Mouse (Mus musculus) liver, embryonic 14.5 days (tissue): ENCODE measurements around the gene Xkr7. TPM values are rescaled to one million over a fixed set of nuclear protein-coding genes. Genes with fewer than 3 reads are reported as not detected.

Experiments
- ATAC-seq: fragments of 200-750 bp; cut with Nextera tagmentation; 2 replicates; pipeline ENCODE4 v1.8.0; 2017; ENCODE audit warnings: moderate number of reproducible peaks, mild to moderate bottlenecking, moderate library complexity; ENCODE audit not compliant: insufficient read depth
- DNase-seq, 3 experiments: peaks; one replicate each; pipeline ENCODE4 v3.0.0-alpha.2; 2012 to 2013; ENCODE audit warnings: low read depth in 3 of 3, low spot score in 3 of 3
- H3K27ac ChIP-seq: fragments of 300-500 bp; sonication (generic); 2 replicates; pipeline ENCODE4 v1.5.1; 2014; ENCODE audit warnings: moderate library complexity, mild to moderate bottlenecking, control low read depth, inconsistent platforms
- H3K27me3 ChIP-seq: fragments of 300-500 bp; sonication (generic); 2 replicates; pipeline ENCODE4 v1.6.1; 2014; ENCODE audit warnings: mild to moderate bottlenecking, low read length, moderate library complexity; ENCODE audit not compliant: control insufficient read depth, insufficient read depth
- H3K36me3 ChIP-seq: fragments of 300-500 bp; sonication (generic); replicated peaks from 2 replicates; pipeline ENCODE4 v1.6.1; 2014; ENCODE audit warnings: low read depth; ENCODE audit not compliant: control insufficient read depth, insufficient read depth
- H3K4me1 ChIP-seq, 2 experiments: fragments of 200-500 bp in 1 of 2; fragments of 300-500 bp in 1 of 2; sonication (generic) in 1 of 2; replicated peaks; 2 replicates each; pipeline ENCODE4 v1.6.1; 2012 to 2014; ENCODE audit warnings: antibody characterized with exemption in 1 of 2, inconsistent platforms in 1 of 2, low read length in 1 of 2; ENCODE audit not compliant: control insufficient read depth in 2 of 2, insufficient read depth in 2 of 2
- H3K4me2 ChIP-seq: fragments of 300-500 bp; sonication (generic); 2 replicates; pipeline ENCODE4 v1.6.1; 2014; ENCODE audit warnings: low read depth, mild to moderate bottlenecking, control low read depth, moderate library complexity
- H3K4me3 ChIP-seq, 2 experiments: fragments of 200-500 bp in 1 of 2; fragments of 300-500 bp in 1 of 2; sonication (generic) in 1 of 2; 2 replicates each; pipeline ENCODE4 v1.5.1; 2012 to 2014; ENCODE audit warnings: low read depth in 2 of 2, low read length in 2 of 2, mild to moderate bottlenecking in 2 of 2, control low read depth in 1 of 2, inconsistent platforms in 1 of 2, moderate library complexity in 1 of 2; ENCODE audit not compliant: insufficient read depth in 1 of 2
- H3K9ac ChIP-seq: fragments of 300-500 bp; sonication (generic); replicated peaks from 2 replicates; pipeline ENCODE4 v1.6.1; 2014; ENCODE audit warnings: mild to moderate bottlenecking, control low read depth, moderate library complexity
- H3K9me3 ChIP-seq: fragments of 300-500 bp; sonication (generic); 2 replicates; pipeline ENCODE4 v1.6.1; 2016; ENCODE audit warnings: low read length, mixed read lengths; ENCODE audit not compliant: control insufficient read depth
- CTCF ChIP-seq: IDR thresholded peaks from 2 replicates; pipeline ENCODE4 v1.5.1; 2016; ENCODE audit warnings: antibody characterized with exemption, low read depth, control low read depth
- EP300 ChIP-seq: IDR thresholded peaks from 2 replicates; pipeline ENCODE4 v1.6.1; 2016; ENCODE audit warnings: antibody characterized with exemption, low read depth
- WGBS: fragments of 180-500 bp; shearing (Covaris S2); extraction: QIAGEN DNeasy Blood & Tissue Kit; methylation state at CpG from one replicate; pipeline ENCODE4 v1.1.7; 2014; ENCODE audit not compliant: insufficient replicate concordance; 5-methylcytosine and 5-hydroxymethylcytosine counted together
- polyA plus RNA-seq, 2 experiments: library from polyadenylated mRNA; depleted of rRNA in 1 of 2; stranded (reverse) in 1 of 2; unstranded in 1 of 2; fragments of >200 nt; fragmentation: Nextera tagmentation in 1 of 2; extraction: Ambion mirVana in 1 of 2; gene quantifications; 2 replicates each; pipeline versions ENCODE4 v1.2.1 to v1.2.3; 2012 to 2014

Xkr7 gene
- polyA plus RNA-seq, 2 experiments, result not detected

- ATAC-seq, result peak; percentile 92
- under 1% methylated on average over 52 of the region's 54 CpGs for WGBS
- peak within 1 kb of the TSS; percentile 58 to 63 for H3K4me3 ChIP-seq
Observed at GRCm38 (mm10) chr2:153014758-153015593, 16.7 kb upstream of the Xkr7 start, which contains the start of gene Pdrg1. Gene Pdrg1 (minus strand): TSS chr2:153015427.

GRCm38 (mm10) chr2:153015804-153016203, 15.8 kb upstream of the Xkr7 start:
- H3K36me3 ChIP-seq, result peaks cover 5% of the 10 kb centered on the region; the same call in 1 of the 2 replicates
- ATAC-seq, result no peak
- no peaks in the 10 kb centered on the region for H3K9me3 ChIP-seq
- 40% methylated on average over 8 of the region's 8 CpGs for WGBS
- H3K27me3 ChIP-seq, result no peaks in the 10 kb centered on the region
- no peak overlapping the region for H3K4me3 ChIP-seq
- H3K4me1 ChIP-seq, result peaks cover 6 to 7% of the 10 kb centered on the region in 2 experiments
- no peak for DNase-seq
- no peak overlapping the region for H3K4me2 ChIP-seq
- no peak overlapping the region for H3K27ac ChIP-seq
- TF ChIP-seq EP300, result no peak
- TF ChIP-seq CTCF, result no peak
- no peak overlapping the region for H3K9ac ChIP-seq

More at GRCm38 (mm10) chr2:153014758-153015593, 16.7 kb upstream of the Xkr7 start, which contains the start of gene Pdrg1:
- peak; percentile 82 to 86 (median 84) for DNase-seq
- Histone ChIP-seq H3K27me3 (no peaks in the 10 kb centered on the region), H3K4me1 (peaks cover 6 to 7% of the 10 kb centered on the region in 2 experiments), H3K27ac (no peak within 1 kb of the TSS), H3K4me2 (peak within 1 kb of the TSS; percentile 86), H3K9ac (peak within 1 kb of the TSS; percentile 75), H3K36me3 (peaks cover 5% of the 10 kb centered on the region; the same call in 1 of the 2 replicates), H3K9me3 (no peaks in the 10 kb centered on the region)
- peak; percentile 97 for TF ChIP-seq CTCF
- TF ChIP-seq EP300, result no peak

DNA sequence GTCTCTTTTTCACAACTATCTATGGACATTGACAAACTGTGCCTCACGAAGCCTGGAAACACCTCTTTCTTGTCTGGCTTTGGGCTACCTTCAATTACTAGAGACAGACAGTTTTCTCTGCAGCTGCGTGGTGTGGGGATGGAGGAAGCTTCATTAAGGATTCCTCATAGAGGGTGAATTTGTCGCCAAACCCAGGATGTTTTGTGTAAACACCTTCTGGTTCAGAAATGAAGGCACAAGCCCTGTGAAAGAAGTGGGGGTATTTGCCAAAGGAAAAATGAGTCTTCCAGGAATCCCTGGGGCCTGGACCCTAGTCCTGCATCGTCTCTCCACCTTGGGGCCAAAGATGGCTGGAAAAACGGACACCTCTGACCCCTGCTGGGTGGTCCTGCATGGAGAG, 14.9 kb upstream of the Xkr7 start:
- WGBS, result 32% methylated on average over 5 of the region's 5 CpGs

DNA sequence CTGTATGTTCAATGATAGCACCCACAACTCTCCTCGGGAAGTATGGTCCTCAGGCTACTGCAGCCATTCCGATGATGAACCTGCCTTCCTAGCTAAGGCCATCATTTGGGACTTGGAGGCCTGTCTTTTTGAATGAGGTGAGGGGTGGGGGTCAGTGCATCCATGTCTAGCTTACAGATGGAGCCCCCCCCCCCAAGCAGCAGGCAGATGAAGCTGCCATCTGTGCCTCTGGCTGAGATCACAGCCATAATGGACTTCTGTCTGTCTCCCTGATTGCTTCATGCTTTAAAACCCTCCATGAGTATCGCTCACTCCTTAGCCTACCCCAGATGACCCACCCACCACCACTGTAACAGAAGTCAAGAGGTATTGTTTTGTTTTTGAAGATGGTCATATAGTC, 12.3 kb upstream of the Xkr7 start:
- H3K27me3 ChIP-seq, result no peaks in the 10 kb centered on the region
- no peak overlapping the region for H3K27ac ChIP-seq
- no peak for ATAC-seq
- no peaks in the 10 kb centered on the region for H3K9me3 ChIP-seq
- 62% methylated on average over 3 of the region's 3 CpGs for WGBS
- H3K4me1 ChIP-seq, result peaks cover 1 to 2% of the 10 kb centered on the region in 2 experiments
- no peak for TF ChIP-seq CTCF
- TF ChIP-seq EP300, result no peak
- no peak for DNase-seq
- no peak overlapping the region for H3K9ac ChIP-seq
- H3K36me3 ChIP-seq, result no peaks in the 10 kb centered on the region
- no peak overlapping the region for H3K4me3 ChIP-seq
- H3K4me2 ChIP-seq, result no peak overlapping the region

More for the DNA sequence above, 14.9 kb upstream of the Xkr7 start:
- DNase-seq, result no peak
- H3K36me3 ChIP-seq, result peaks cover 5% of the 10 kb centered on the region; the same call in 1 of the 2 replicates
- no peak for ATAC-seq
- H3K9me3 ChIP-seq, result no peaks in the 10 kb centered on the region
- H3K9ac ChIP-seq, result no peak overlapping the region
- no peak for TF ChIP-seq CTCF
- no peak for TF ChIP-seq EP300
- H3K27me3 ChIP-seq, result no peaks in the 10 kb centered on the region
- no peak overlapping the region for H3K4me2 ChIP-seq
- peaks cover 6 to 7% of the 10 kb centered on the region in 2 experiments for H3K4me1 ChIP-seq
- H3K27ac ChIP-seq, result no peak overlapping the region
- no peak overlapping the region for H3K4me3 ChIP-seq

- no peaks in the 10 kb centered on the region for H3K9me3 ChIP-seq
- H3K4me3 ChIP-seq, result no peak overlapping the region
- ATAC-seq (no peak), DNase-seq (no peak)
- no peak overlapping the region for H3K27ac ChIP-seq
- H3K9ac ChIP-seq, result no peak overlapping the region
- H3K27me3 ChIP-seq, result no peaks in the 10 kb centered on the region
- no peak overlapping the region for H3K4me2 ChIP-seq
- no peaks in the 10 kb centered on the region for H3K4me1 ChIP-seq
- H3K36me3 ChIP-seq, result no peaks in the 10 kb centered on the region
- WGBS, result 52% methylated on average over 3 of the region's 3 CpGs
- TF ChIP-seq EP300, result no peak
- TF ChIP-seq CTCF, result no peak
Observed at GRCm38 (mm10) chr2:153021163-153021562, 10.5 kb upstream of the Xkr7 start.
